Mouse (Mus musculus) macrophage (primary cell): ENCODE results near the gene Wdr81. TPM values are rescaled to one million over a fixed set of nuclear protein-coding genes. Genes with fewer than 3 reads are reported as not detected.
"Not testable (repeated sequence)": the region's sequence is repeated elsewhere in the genome, so short reads cannot be mapped to it uniquely, and the experiment has no call there.

Experiments
- H3K27ac ChIP-seq: fragments of 350-480 bp; formaldehyde crosslinking; 2 replicates; pipeline ENCODE4 v1.9.0; 2021
- H3K36me3 ChIP-seq: fragments of 350-480 bp; formaldehyde crosslinking; 2 replicates; pipeline ENCODE4 v1.9.0; 2021; ENCODE audit errors: inconsistent target
- H3K4me3 ChIP-seq: fragments of 350-480 bp; formaldehyde crosslinking; 2 replicates; pipeline ENCODE4 v1.9.0; 2021; ENCODE audit errors: inconsistent target
- H3K79me2 ChIP-seq: fragments of 350-480 bp; formaldehyde crosslinking; 2 replicates; pipeline ENCODE4 v1.9.0; 2021; ENCODE audit errors: inconsistent target
- WGBS: methylation state at CpG from one replicate; pipeline ENCODE4 v1.1.7; 2026; ENCODE audit warnings: inconsistent platforms; ENCODE audit not compliant: missing documents; 5-methylcytosine and 5-hydroxymethylcytosine counted together
- polyA plus RNA-seq: library from polyadenylated mRNA; stranded (reverse); fragments of 250-400 nt; gene quantifications from 3 replicates; pipeline ENCODE4 v1.2.4, GENCODE M21; 2018; ENCODE audit warnings: inconsistent platforms

Gene Wdr81
- polyA plus RNA-seq, 1 experiment from 2014 or later = 45.8 TPM

DNA sequence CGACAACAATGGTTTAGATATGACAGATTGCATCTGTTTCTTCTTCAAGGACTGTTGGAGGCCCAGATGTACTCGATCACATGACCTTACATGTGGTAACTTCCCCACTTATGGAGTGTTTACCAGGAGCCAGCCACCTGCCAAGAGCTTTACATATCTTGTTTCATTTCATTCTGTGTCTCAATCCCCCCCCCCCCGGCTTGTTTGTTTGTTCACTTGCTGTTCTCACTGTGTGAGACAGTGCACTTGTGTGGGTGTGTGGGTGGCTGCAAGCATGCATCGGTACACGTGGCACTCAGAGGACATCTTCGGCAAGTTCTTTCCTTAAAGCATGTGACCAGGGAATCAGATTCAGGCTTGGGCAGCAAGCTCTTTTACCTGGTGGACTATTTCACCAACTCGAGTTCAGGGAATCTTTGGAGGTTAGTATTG lies 1.9 kb upstream of the Wdr81 start:
- peaks cover 31% of the 10 kb centered on the region for H3K79me2 ChIP-seq
- 82% methylated on average over 7 of the region's 7 CpGs for WGBS
- no peak overlapping the region for H3K4me3 ChIP-seq
- H3K36me3 ChIP-seq = peaks cover 17% of the 10 kb centered on the region; the same call in 1 of the 2 replicates
- H3K27ac ChIP-seq = no peak overlapping the region

DNA sequence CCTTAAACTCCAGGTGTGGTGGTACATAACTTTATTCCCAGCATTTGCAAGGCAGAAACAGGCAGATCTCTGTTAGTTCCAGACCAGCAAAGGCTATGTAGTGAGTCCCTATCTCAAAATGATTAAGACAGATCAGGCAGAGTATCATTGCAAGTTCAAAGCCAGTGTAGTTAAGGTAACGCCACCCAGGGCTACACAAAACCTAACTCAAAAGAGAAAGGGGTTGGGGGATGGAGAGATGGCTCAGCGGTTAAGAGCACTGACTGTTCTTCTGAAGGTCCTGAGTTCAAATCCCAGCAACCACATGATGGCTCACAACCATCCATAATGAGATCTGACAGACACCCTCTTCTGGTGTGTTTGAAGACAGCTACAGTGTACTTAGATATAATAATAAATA lies 1.5 kb upstream of the Wdr81 start:
- WGBS = 100% methylated on average over 2 of the region's 2 CpGs

DNA sequence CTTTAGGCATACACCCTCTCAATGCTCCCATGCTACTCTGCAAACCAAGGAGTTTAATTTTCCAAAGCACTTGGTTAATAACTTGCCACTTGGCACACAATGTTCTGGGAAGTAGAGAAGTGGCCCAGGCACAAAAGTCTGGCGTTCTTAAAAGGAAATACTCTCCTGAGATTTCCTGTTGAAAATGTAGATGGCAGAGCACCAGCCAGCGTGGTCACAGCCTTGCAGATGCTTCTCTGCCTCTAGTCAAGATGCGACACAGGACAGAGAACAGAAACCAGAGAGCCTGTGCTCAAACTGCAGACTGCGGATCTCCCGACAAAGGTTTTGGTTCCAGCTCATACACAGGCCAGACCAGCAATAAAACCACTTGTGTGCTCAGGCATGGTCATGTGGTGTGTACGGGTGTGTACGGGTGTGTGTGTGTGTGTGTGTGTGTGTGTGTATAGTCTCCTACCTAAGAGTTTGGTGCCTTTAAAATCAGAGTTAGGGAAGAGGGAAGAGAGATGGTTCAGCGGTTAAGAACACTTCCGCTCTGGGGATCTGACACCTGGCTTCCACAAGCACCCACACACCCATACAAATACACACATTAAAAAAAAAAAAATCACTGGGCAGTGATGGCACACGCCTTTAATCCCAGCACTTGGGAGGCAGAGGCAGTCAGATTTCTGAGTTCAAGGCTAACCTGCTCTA lies 672 bp upstream of the Wdr81 start:
- no peak overlapping the region for H3K4me3 ChIP-seq
- peak overlapping the region; percentile 91 for H3K27ac ChIP-seq
- H3K79me2 ChIP-seq = peaks cover 43% of the 10 kb centered on the region
- peaks cover 24% of the 10 kb centered on the region; the same call in 1 of the 2 replicates for H3K36me3 ChIP-seq
- WGBS = 36% methylated on average over 10 of the region's 10 CpGs

More for the DNA sequence above, 1.5 kb upstream of the Wdr81 start:
- Histone ChIP-seq H3K36me3 (peaks cover 17% of the 10 kb centered on the region; the same call in 1 of the 2 replicates), H3K27ac (peak overlapping the region; percentile 91), H3K79me2 (peaks cover 35% of the 10 kb centered on the region)
- not testable (repeated sequence) for H3K4me3 ChIP-seq

GRCm38 (mm10) chr11:75452812-75453557 lies 1.5 kb downstream of the Wdr81 start:
- Histone ChIP-seq H3K79me2 (peaks cover 65% of the 10 kb centered on the region), H3K4me3 (peak overlapping the region; percentile 73), H3K27ac (no peak overlapping the region), H3K36me3 (peaks cover 42% of the 10 kb centered on the region)
- WGBS = 95% methylated on average over 24 of the region's 31 CpGs

- 93% methylated on average over 8 of the region's 8 CpGs for WGBS
- no peak overlapping the region for H3K27ac ChIP-seq
- H3K4me3 ChIP-seq = no peak overlapping the region
- peaks cover 70% of the 10 kb centered on the region for H3K79me2 ChIP-seq
- H3K36me3 ChIP-seq = peaks cover 51% of the 10 kb centered on the region
Measured at GRCm38 (mm10) chr11:75452081-75452480, 2.4 kb downstream of the Wdr81 start.

DNA sequence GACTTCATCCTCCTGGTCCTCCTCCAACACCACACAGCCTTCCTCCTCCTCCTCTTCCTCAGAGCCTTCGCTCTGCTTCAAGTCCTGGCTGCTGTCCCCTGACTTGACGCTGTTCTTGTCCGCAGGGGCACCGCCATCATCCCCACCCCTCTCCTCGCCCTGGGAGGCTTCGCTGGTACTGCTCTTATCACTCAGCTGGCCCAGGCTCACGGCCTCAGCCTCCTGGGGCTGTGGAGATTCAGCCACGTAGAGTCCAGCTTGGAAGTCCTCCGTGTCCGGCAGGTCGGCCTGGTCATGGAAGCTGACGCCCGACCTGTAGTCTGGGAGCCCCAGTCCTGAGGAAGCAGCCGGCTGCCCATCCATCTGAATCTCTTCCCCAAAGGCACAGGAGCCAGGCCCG lies 3.6 kb downstream of the Wdr81 start:
- peaks cover 76% of the 10 kb centered on the region for H3K79me2 ChIP-seq
- H3K4me3 ChIP-seq = no peak overlapping the region; the same call in 1 of the 2 replicates
- WGBS = 98% methylated on average over 13 of the region's 15 CpGs
- H3K36me3 ChIP-seq = peaks cover 62% of the 10 kb centered on the region
- H3K27ac ChIP-seq = no peak overlapping the region

GRCm38 (mm10) chr11:75450304-75450908 lies 4.1 kb downstream of the Wdr81 start:
- H3K4me3 ChIP-seq = no peak overlapping the region; the same call in 1 of the 2 replicates
- WGBS = 88% methylated on average over 7 of the region's 8 CpGs
- peaks cover 67% of the 10 kb centered on the region for H3K36me3 ChIP-seq
- H3K79me2 ChIP-seq = peaks cover 79% of the 10 kb centered on the region
- H3K27ac ChIP-seq = no peak overlapping the region

GRCm38 (mm10) chr11:75449695-75450094 lies 4.8 kb downstream of the Wdr81 start:
- WGBS = 69% methylated on average over 6 of the region's 7 CpGs
- H3K4me3 ChIP-seq = no peak overlapping the region
- H3K27ac ChIP-seq = no peak overlapping the region
- H3K36me3 ChIP-seq = peaks cover 74% of the 10 kb centered on the region
- peaks cover 82% of the 10 kb centered on the region for H3K79me2 ChIP-seq

DNA sequence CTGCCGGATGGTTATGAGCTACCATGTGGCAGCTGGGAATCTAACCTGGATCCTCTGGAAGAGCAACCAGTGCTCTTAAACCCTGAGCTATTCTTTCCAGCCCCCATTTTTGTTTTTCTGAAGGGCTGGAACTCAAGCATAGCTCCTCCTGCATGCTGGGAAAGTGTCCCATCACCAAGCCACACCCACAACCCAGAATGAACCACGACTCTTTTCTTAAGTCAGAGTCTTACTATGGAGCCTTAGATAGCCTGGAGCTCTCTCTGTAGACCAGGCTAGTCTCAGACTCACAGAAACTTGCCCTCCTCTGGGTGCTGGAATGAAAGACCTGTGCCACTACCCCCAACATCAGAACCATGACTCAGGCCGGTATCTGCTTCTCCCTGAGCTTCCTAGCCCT lies 5.9 kb downstream of the Wdr81 start:
- H3K36me3 ChIP-seq = peaks cover 86% of the 10 kb centered on the region
- H3K27ac ChIP-seq = no peak overlapping the region
- H3K79me2 ChIP-seq = peaks cover 73% of the 10 kb centered on the region
- no peak overlapping the region for H3K4me3 ChIP-seq
- WGBS = 83% methylated on average over 3 of the region's 3 CpGs

DNA sequence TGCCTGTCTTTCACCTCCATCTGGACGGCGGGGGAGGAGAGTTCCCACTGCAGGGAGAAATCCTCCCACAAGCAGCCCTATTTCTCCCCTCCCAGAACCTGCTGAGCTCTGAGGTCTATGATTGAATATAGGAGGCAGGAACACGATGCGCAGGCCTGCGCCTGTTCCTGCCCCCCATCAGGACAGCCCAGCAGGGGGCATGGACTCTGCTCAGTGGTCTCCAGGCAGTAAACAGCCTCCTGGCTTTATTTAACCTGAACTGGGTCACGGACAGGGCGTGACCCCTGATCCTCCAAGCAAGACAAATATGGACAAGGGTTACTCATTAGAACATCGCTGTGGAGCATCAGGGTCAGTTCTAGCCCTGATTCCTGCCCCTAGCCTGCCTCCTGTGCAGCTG lies 10.8 kb downstream of the Wdr81 start:
- H3K4me3 ChIP-seq = no peak overlapping the region
- peaks cover 25% of the 10 kb centered on the region for H3K79me2 ChIP-seq
- 93% methylated on average over 8 of the region's 8 CpGs for WGBS
- H3K36me3 ChIP-seq = peaks cover 85% of the 10 kb centered on the region
- no peak overlapping the region for H3K27ac ChIP-seq

GRCm38 (mm10) chr11:75441601-75442000 lies 12.9 kb downstream of the Wdr81 start:
- WGBS = 96% methylated on average over 16 of the region's 16 CpGs
- H3K36me3 ChIP-seq = peaks cover 64% of the 10 kb centered on the region
- no peak overlapping the region for H3K4me3 ChIP-seq
- H3K79me2 ChIP-seq = peaks cover 13% of the 10 kb centered on the region; the same call in 1 of the 2 replicates
- no peak overlapping the region for H3K27ac ChIP-seq

- H3K27ac ChIP-seq = no peak overlapping the region
- peaks cover 58% of the 10 kb centered on the region for H3K36me3 ChIP-seq
- H3K79me2 ChIP-seq = peaks cover 7% of the 10 kb centered on the region; the same call in 1 of the 2 replicates
- no peak overlapping the region for H3K4me3 ChIP-seq
- 75% methylated on average over 7 of the region's 7 CpGs for WGBS
Measured at GRCm38 (mm10) chr11:75441034-75441433, 13.5 kb downstream of the Wdr81 start.

DNA sequence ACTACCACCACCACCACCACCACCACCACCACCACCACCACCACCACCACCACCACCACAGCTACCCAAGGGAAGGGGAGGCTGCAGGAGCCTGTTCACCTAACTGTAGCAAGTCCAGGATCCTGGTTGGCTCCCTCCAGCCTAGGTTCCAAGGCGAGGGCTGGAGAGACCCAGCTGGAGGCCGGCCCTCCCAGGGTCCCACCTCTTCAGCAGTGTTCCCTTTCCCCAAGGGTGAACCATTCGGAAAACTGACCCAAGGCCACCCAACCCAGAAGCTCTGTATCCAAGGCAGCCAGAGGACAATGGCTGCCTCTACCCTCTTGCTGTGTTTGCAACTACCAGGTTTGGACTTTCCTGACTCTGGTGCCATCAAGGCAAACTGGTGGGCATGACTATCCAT lies 14.6 kb downstream of the Wdr81 start:
- H3K27ac ChIP-seq = no peak overlapping the region

DNA sequence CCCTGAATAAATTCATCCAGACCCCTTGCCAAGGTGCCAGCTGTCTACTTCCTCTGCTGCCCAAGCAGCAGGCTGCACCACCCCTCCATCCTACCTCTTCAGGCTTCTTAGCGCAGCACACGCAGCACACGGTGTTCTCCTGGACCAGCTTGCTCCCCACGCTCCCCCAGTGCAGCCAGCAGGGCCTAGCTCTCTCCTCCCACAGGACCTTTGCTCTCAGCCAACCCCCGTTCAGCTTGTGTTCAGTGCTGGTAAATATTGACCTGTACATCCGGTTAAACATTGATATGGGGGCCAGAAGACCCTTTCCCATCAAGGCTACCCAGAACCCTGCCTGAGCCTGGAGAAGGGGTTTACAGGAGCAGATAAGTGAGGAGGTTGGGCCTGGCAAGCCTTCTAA lies 15.2 kb downstream of the Wdr81 start, which contains the start of gene Serpinf2:
Serpinf2 (minus strand) TSS at position 229 of the 400 bp plus-strand sequence.
- WGBS = 92% methylated on average over 6 of the region's 6 CpGs
- Histone ChIP-seq H3K36me3 (peaks cover 42% of the 10 kb centered on the region), H3K79me2 (no peaks in the 10 kb centered on the region; the same call in 1 of the 2 replicates), H3K27ac (no peak within 1 kb of the TSS), H3K4me3 (no peak within 1 kb of the TSS)

More for the DNA sequence above, 14.6 kb downstream of the Wdr81 start:
- H3K36me3 ChIP-seq = peaks cover 48% of the 10 kb centered on the region
- H3K4me3 ChIP-seq = no peak overlapping the region
- H3K79me2 ChIP-seq = no peaks in the 10 kb centered on the region; the same call in 1 of the 2 replicates
- WGBS = 100% methylated on average over 3 of the region's 3 CpGs
